Mouse (Mus musculus) midbrain, postnatal 0 days (tissue): ENCODE data around the gene Drosha. TPM values are rescaled to one million over a fixed set of nuclear protein-coding genes. Genes with fewer than 3 reads are reported as not detected.

Source experiments
- ATAC-seq: fragments of 200-750 bp; cut with Nextera tagmentation; 2 replicates; pipeline ENCODE4 v1.8.0; 2017; ENCODE audit warnings: moderate number of reproducible peaks, mild to moderate bottlenecking, moderate TSS enrichment, moderate library complexity; ENCODE audit not compliant: low FRiP score
- DNase-seq: peaks from one replicate; pipeline ENCODE4 v3.0.0-alpha.2; 2015; ENCODE audit warnings: low spot score
- H3K27ac ChIP-seq: fragments of 300-500 bp; sonication (generic); 2 replicates; pipeline ENCODE4 v1.5.1; 2014; ENCODE audit warnings: low read depth, mild to moderate bottlenecking, low read length, mixed read lengths
- H3K27me3 ChIP-seq: fragments of 300-500 bp; sonication (generic); 2 replicates; pipeline ENCODE4 v1.6.1; 2014; ENCODE audit warnings: low read length, control low read depth, mixed read lengths; ENCODE audit not compliant: insufficient read depth
- H3K36me3 ChIP-seq: fragments of 300-500 bp; sonication (generic); 2 replicates; pipeline ENCODE4 v1.6.1; 2014; ENCODE audit warnings: low read length, control low read depth, mixed read lengths; ENCODE audit not compliant: insufficient read depth
- H3K4me1 ChIP-seq: fragments of 300-500 bp; sonication (generic); 2 replicates; pipeline ENCODE4 v1.6.1; 2014; ENCODE audit warnings: mild to moderate bottlenecking, control low read depth, antibody characterized with exemption, low read length, mixed read lengths; ENCODE audit not compliant: insufficient read depth
- H3K4me2 ChIP-seq: fragments of 300-500 bp; sonication (generic); 2 replicates; pipeline ENCODE4 v1.6.1; 2014; ENCODE audit warnings: low read depth, mild to moderate bottlenecking, low read length, mixed read lengths; ENCODE audit not compliant: poor library complexity, severe bottlenecking
- H3K4me3 ChIP-seq: fragments of 300-500 bp; sonication (generic); 2 replicates; pipeline ENCODE4 v1.5.1; 2014; ENCODE audit warnings: low read depth, mild to moderate bottlenecking, low read length, moderate library complexity
- H3K9ac ChIP-seq: fragments of 300-500 bp; sonication (generic); replicated peaks from 2 replicates; pipeline ENCODE4 v1.6.1; 2014; ENCODE audit warnings: mild to moderate bottlenecking, low read length, moderate library complexity, mixed read lengths; ENCODE audit not compliant: poor library complexity, severe bottlenecking
- H3K9me3 ChIP-seq: fragments of 300-500 bp; sonication (generic); 2 replicates; pipeline ENCODE4 v1.6.1; 2016; ENCODE audit warnings: low read length, control low read depth
- CTCF ChIP-seq: IDR thresholded peaks from 2 replicates; pipeline ENCODE4 v1.5.1; 2016; ENCODE audit warnings: antibody characterized with exemption, mild to moderate bottlenecking
- WGBS: fragments of 180-500 bp; shearing (Covaris S2); extraction: QIAGEN DNeasy Blood & Tissue Kit; methylation state at CpG from one replicate; pipeline ENCODE4 v1.1.7; 2014; 5-methylcytosine and 5-hydroxymethylcytosine counted together
- microRNA-seq: library from miRNA; unstranded; fragments of <30 nt; microRNA quantifications from one replicate; pipeline ENCODE4, GENCODE M21; 2016; ENCODE audit warnings: borderline number of aligned reads
- polyA plus RNA-seq: library from polyadenylated mRNA; unstranded; fragments of >200 nt; fragmentation: Nextera tagmentation; extraction: Ambion mirVana; gene quantifications from 2 replicates; pipeline ENCODE4 v1.2.1, GENCODE M21; 2015
- total RNA-seq: library from RNA; depleted of rRNA; stranded (reverse); fragments of >200 nt; gene quantifications from 2 replicates; pipeline ENCODE4 v1.2.3, GENCODE M21; 2014; rRNA removed

Drosha gene
- total and polyA plus RNA-seq, 2 experiments from 2014 or later, result 41.5 to 44.8 TPM

GRCm38 (mm10) chr15:12968815-12969214 lies 144.2 kb downstream of the Drosha start:
- Histone ChIP-seq H3K27ac (no peak overlapping the region), H3K36me3 (no peaks in the 10 kb centered on the region), H3K4me2 (no peak overlapping the region), H3K9ac (no peak overlapping the region), H3K4me1 (no peaks in the 10 kb centered on the region), H3K4me3 (no peak overlapping the region), H3K9me3 (no peaks in the 10 kb centered on the region), H3K27me3 (no peaks in the 10 kb centered on the region)
- no peak for DNase-seq
- TF ChIP-seq CTCF, result no peak
- WGBS, result 76% methylated on average over 8 of the region's 8 CpGs
- ATAC-seq, result no peak

- TF ChIP-seq CTCF, result no peak
- Histone ChIP-seq H3K27me3 (no peaks in the 10 kb centered on the region), H3K27ac (no peak overlapping the region), H3K9ac (no peak overlapping the region), H3K4me1 (no peaks in the 10 kb centered on the region), H3K36me3 (no peaks in the 10 kb centered on the region), H3K4me2 (no peak overlapping the region), H3K4me3 (no peak overlapping the region), H3K9me3 (no peaks in the 10 kb centered on the region)
- ATAC-seq (no peak), DNase-seq (peak; percentile 47)
- 86% methylated on average over 8 of the region's 8 CpGs for WGBS
Measured at GRCm38 (mm10) chr15:12972441-12972840, 147.8 kb downstream of the Drosha start.

Small RNA genes lying within 50 kb of the gene (microRNA-seq; reads per million reads assigned to microRNA genes)
- gene Gm47288, result not detected

Other genes starting within 250 kb of the Drosha start
- gene Pdzd2, start 84.9 kb upstream of the Drosha start, total RNA-seq, result 29.8 and 34.5 TPM in 2 replicates
- gene Pdzd2, start 84.9 kb upstream of the Drosha start, polyA plus RNA-seq, result 12.4 and 15.8 TPM in 2 replicates
- gene 6030458C11Rik, start 166 bp upstream of the Drosha start, total RNA-seq, result 21.3 and 21.9 TPM in 2 replicates
- 21.8 and 22.1 TPM in 2 replicates for gene 6030458C11Rik, start 166 bp upstream of the Drosha start, polyA plus RNA-seq